In the genomic region with DNA sequence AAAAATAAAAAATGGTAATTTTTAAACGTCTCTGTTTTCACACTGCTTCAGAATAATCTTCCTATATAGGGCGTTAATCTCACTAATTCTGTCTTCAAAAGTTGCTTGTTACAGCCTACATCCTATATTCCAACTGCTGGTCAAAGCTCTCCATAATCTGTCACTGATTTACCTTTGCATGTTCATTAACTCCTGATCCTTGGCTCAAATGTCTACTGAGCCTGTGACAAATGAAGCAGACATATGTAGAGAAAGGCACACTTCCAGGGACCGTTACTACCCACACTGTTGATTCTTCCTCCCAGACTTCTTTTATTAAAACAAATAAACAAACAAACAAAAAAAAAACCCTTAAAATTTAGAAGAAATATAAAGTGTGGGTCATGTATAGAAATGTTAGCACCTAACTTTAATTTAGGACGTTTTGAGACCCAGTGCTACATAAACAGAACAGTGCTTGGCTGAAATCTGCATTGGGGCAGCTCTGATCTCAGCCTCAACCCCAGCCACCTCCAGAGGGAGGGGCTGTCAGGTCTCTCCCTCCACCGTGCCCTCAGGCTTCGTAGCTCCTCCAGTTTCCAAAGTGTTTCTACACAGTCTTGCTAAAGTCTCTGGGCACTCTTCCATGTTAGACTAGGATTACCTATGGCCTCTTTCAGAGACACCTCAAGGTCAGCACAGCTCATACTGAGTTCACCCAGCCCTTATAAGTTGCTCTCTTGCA, we compare ENCODE assay signal across 17 mouse cellular contexts. TPM values are rescaled to one million over a fixed set of nuclear protein-coding genes. Genes with fewer than 3 reads are reported as not detected.
A peak's percentile ranks its signal among the peaks of the same experiment; 100 is the strongest.
DNase-seq lines count a peak whose midpoint lies in the region; ATAC-seq and TF ChIP-seq lines count a peak whose summit lies in the region.
"Had no signal": no experiment of that assay in that cellular context is flagged by ENCODE, and none has a peak within 500 bp of the region (broad histone marks: within the 10 kb centered on the region; RNA-seq: fewer than 3 reads in every experiment).

No protein-coding gene starts in this region.

- H3K4me3 ChIP-seq in heart, postnatal 0 days (ENCODE audit: low read depth, low read length): no peak overlapping the region
- no peak overlapping the region for H3K4me3 ChIP-seq in heart, embryonic 12.5 days
- H3K4me3 ChIP-seq in kidney, embryonic 15.5 days (replicated peaks): no peak overlapping the region
- H3K4me3 ChIP-seq: embryonic facial prominence, embryonic 15.5 days; hindbrain, embryonic 15.5 days; left cerebral cortex, adult 2 months; midbrain, embryonic 13.5 days had no signal

- no peaks in the 10 kb centered on the region for H3K4me1 ChIP-seq in heart, postnatal 0 days (ENCODE audit: control insufficient read depth, insufficient read depth)
- no peaks in the 10 kb centered on the region for H3K4me1 ChIP-seq in heart, embryonic 12.5 days (replicated peaks)
- H3K4me1 ChIP-seq in kidney, embryonic 15.5 days: peaks cover 35% of the 10 kb centered on the region
- H3K4me1 ChIP-seq: hindbrain, embryonic 15.5 days had no signal

- peak; percentile 8 for DNase-seq in heart, postnatal 0 days (ENCODE audit: low spot score)
- peak; percentile 81 for DNase-seq in skeletal muscle tissue, adult 2 months (ENCODE audit: low read depth, low spot score)
- no peak for DNase-seq in c-Kit-positive CD71-positive TER-119-positive erythroid progenitor cells, embryonic 14.5 days (ENCODE audit: low spot score)
- DNase-seq in thymus, postnatal 36 days: no peak
- DNase-seq: cerebellum, adult 18-20 months; lung, postnatal 36 days; right cerebral cortex, adult 18-20 months had no signal

- H3K27ac ChIP-seq in heart, postnatal 0 days (ENCODE audit: low read depth): no peak overlapping the region
- H3K27ac ChIP-seq in heart, embryonic 12.5 days (ENCODE audit: poor library complexity, severe bottlenecking): no peak overlapping the region
- peak overlapping the region; percentile 70 for H3K27ac ChIP-seq in kidney, embryonic 15.5 days
- H3K27ac ChIP-seq: embryonic facial prominence, embryonic 15.5 days; hindbrain, embryonic 15.5 days; left cerebral cortex, adult 2 months; liver, embryonic 14.5 days; midbrain, embryonic 13.5 days had no signal

- no peaks in the 10 kb centered on the region for H3K9me3 ChIP-seq in heart, postnatal 0 days (replicated peaks; ENCODE audit: control insufficient read depth, low read length)
- H3K9me3 ChIP-seq in heart, embryonic 12.5 days (replicated peaks): no peaks in the 10 kb centered on the region
- no peaks in the 10 kb centered on the region for H3K9me3 ChIP-seq in kidney, embryonic 15.5 days (replicated peaks)
- H3K9me3 ChIP-seq: embryonic facial prominence, embryonic 15.5 days; hindbrain, embryonic 15.5 days; midbrain, embryonic 13.5 days had no signal

- H3K36me3 ChIP-seq in heart, postnatal 0 days (replicated peaks; ENCODE audit: control insufficient read depth, insufficient read depth, low read length): no peaks in the 10 kb centered on the region
- peaks cover 4% of the 10 kb centered on the region; the same call in 1 of the 2 replicates for H3K36me3 ChIP-seq in heart, embryonic 12.5 days
- H3K36me3 ChIP-seq in kidney, embryonic 15.5 days: no peaks in the 10 kb centered on the region
- H3K36me3 ChIP-seq: embryonic facial prominence, embryonic 15.5 days; hindbrain, embryonic 15.5 days; midbrain, embryonic 13.5 days had no signal

- H3K9ac ChIP-seq in heart, postnatal 0 days (replicated peaks; ENCODE audit: low read depth, low read length): no peak overlapping the region
- no peak overlapping the region for H3K9ac ChIP-seq in heart, embryonic 12.5 days
- no peak overlapping the region for H3K9ac ChIP-seq in kidney, embryonic 15.5 days
- H3K9ac ChIP-seq: embryonic facial prominence, embryonic 15.5 days; hindbrain, embryonic 15.5 days; liver, embryonic 14.5 days; midbrain, embryonic 13.5 days had no signal

- ATAC-seq in heart, postnatal 0 days (ENCODE audit: insufficient read depth, low read depth): no peak
- ATAC-seq in heart, embryonic 12.5 days (ENCODE audit: insufficient number of reproducible peaks, low FRiP score): no peak
- ATAC-seq in granulocyte monocyte progenitor cell, adult 5-6 weeks (replicated peaks; ENCODE audit: poor library complexity, severe bottlenecking): peak; percentile 57
- ATAC-seq in kidney, embryonic 15.5 days (replicated peaks; ENCODE audit: low FRiP score): no peak; the same call in 1 of the 2 replicates

- no peak for TF ChIP-seq CTCF in heart, postnatal 0 days (IDR thresholded peaks at IDR 0.05; ENCODE audit: low read depth)

- no peak overlapping the region for H3K4me2 ChIP-seq in heart, postnatal 0 days (ENCODE audit: low read depth, low read length)
- H3K4me2 ChIP-seq in heart, embryonic 12.5 days: no peak overlapping the region
- H3K4me2 ChIP-seq in kidney, embryonic 15.5 days: no peak overlapping the region
- H3K4me2 ChIP-seq: embryonic facial prominence, embryonic 15.5 days; hindbrain, embryonic 15.5 days; midbrain, embryonic 13.5 days had no signal

- no peak for TF ChIP-seq EP300 in heart, postnatal 0 days (IDR thresholded peaks at IDR 0.05; ENCODE audit: low read depth)

- WGBS in heart, postnatal 0 days: 55% methylated on average over 6 of the region's 6 CpGs
- WGBS in heart, embryonic 12.5 days: 56% methylated on average over 6 of the region's 6 CpGs
- 34% methylated on average over 6 of the region's 6 CpGs for WGBS in kidney, embryonic 15.5 days

- no peaks in the 10 kb centered on the region for H3K27me3 ChIP-seq in heart, postnatal 0 days (ENCODE audit: control insufficient read depth, insufficient read depth, low read length)
- no peaks in the 10 kb centered on the region for H3K27me3 ChIP-seq in heart, embryonic 12.5 days (replicated peaks)
- H3K27me3 ChIP-seq in kidney, embryonic 15.5 days: no peaks in the 10 kb centered on the region
- H3K27me3 ChIP-seq: embryonic facial prominence, embryonic 15.5 days; hindbrain, embryonic 15.5 days; midbrain, embryonic 13.5 days had no signal

RNA-seq across cellular contexts. Expression of gene Mfsd4b1, which starts 33.2 kb away (rescaled TPM):
- 0.97 and 3.8 TPM in 2 replicates for total RNA-seq in heart, postnatal 0 days (2014; rRNA removed; ENCODE audit: low replicate concordance)
- polyA plus RNA-seq in heart, postnatal 0 days (2015; fragmentation: Nextera tagmentation; extraction: Ambion mirVana): 2.3 and 2.4 TPM in 2 replicates
- 0.24 and 0.57 TPM in 2 replicates for polyA plus RNA-seq in heart, embryonic 12.5 days (2016; fragmentation: Nextera tagmentation; extraction: Ambion mirVana)
- total RNA-seq in granulocyte monocyte progenitor cell, adult 5-6 weeks (2014; fragmentation: Nextera tagmentation): not detected in 2 replicates
- total RNA-seq in granulocyte monocyte progenitor cell, adult 5-6 weeks (2017): 0.13 TPM in 1 of 2 replicates, not detected in the other
- polyA plus RNA-seq in kidney, embryonic 15.5 days (2015; fragmentation: Nextera tagmentation; extraction: Ambion mirVana): 5.1 and 5.8 TPM in 2 replicates
- total RNA-seq: MEL had no signal
- polyA plus RNA-seq: forebrain, embryonic 11.5 days had no signal

Comparison
In these comparisons a context has a peak if more than half of its experiments do, and no peak if none do; other contexts are left out.
1. DNase-seq: peak in heart, postnatal 0 days (single experiment) and skeletal muscle tissue, adult 2 months (single experiment); none in c-Kit-positive CD71-positive TER-119-positive erythroid progenitor cells, embryonic 14.5 days (single experiment) and thymus, postnatal 36 days (0 of 2).